Mouse (Mus musculus) embryonic fibroblast, embryonic 13.5 days (primary cell): ENCODE measurements around the gene Ahsg.

Experiments used
- CTCF ChIP-seq: IDR thresholded peaks from 2 replicates; pipeline ENCODE4 v1.5.1; 2011; ENCODE audit warnings: mild to moderate bottlenecking, control low read depth, low read length, moderate library complexity, borderline replicate concordance; ENCODE audit not compliant: insufficient read depth
- POLR2A ChIP-seq: IDR thresholded peaks from 2 replicates; pipeline ENCODE4 v1.6.1; 2011; ENCODE audit warnings: low read depth, mild to moderate bottlenecking, control low read depth, low read length, moderate library complexity

DNA sequence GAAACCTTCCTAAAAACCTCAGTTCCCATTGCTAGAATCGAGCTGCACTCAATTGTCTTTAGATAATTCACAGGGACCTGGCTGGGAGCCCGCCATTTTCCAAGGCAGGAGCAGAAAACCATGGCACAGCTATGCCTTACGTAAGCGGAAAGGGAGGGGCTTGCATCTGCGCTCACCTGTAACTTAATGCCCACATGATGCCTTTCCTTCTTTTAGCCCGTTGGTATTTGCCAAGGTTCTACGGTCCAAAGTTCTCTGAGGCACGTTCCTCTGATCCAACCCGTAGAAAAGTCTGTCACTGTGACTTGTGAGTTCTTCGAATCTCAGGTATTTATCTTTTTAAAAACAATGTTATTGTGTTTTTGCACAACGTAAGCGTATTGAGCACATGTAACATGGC, 46.6 kb downstream of the Ahsg start:
- TF ChIP-seq POLR2A (no peak), CTCF (no peak)
